Mouse (Mus musculus) layer of hippocampus, adult 11-12 months (tissue): Measurements from ENCODE around the gene Srgap3.
"Not testable (repeated sequence)": the region's sequence is repeated elsewhere in the genome, so short reads cannot be mapped to it uniquely, and the experiment has no call there.

Source experiments
- DNase-seq: peaks from one replicate; pipeline ENCODE4 v3.0.0; 2022; ENCODE audit warnings: low spot score

Gene Srgap3

DNA sequence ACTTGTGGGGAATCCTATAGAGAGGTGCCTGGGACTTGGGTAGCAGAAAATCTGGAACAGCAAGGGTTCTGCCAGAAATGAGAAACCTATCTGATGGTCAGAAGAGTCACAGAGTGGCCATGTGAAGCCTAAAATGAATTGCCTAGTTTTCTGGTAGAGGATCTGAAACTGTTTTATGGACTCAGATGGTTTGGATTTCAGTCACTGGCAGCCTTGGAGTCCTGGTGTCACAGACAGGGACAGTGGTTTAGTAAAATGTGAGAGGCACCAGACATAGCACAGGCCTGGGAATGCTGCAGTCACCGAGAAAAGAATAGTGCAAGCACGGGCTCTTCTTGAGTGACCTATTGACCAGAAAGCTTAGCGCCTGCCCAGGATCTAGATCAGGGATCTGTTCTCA lies 207.4 kb downstream of the Srgap3 start:
- no peak for DNase-seq

DNA sequence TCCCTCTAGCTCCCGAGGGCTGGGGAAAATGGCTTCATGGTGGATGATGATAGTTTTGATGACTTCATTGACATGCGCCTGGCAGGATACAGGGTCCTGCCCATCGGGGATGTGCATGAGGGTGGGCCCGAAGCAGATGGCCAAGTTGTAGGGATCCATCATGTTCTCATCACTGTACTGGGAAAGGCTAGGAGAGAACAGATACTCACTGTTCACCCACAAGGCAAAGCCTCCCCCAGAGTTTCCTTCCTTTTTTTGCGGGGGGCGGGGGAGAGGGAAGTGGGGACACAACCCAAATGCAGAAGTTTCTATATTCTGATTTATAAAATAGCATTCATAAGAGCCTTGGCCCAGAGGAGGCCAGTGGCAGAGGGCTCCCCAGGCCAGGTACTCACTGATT lies 208.1 kb downstream of the Srgap3 start:
- DNase-seq, result peak; percentile 57

DNA sequence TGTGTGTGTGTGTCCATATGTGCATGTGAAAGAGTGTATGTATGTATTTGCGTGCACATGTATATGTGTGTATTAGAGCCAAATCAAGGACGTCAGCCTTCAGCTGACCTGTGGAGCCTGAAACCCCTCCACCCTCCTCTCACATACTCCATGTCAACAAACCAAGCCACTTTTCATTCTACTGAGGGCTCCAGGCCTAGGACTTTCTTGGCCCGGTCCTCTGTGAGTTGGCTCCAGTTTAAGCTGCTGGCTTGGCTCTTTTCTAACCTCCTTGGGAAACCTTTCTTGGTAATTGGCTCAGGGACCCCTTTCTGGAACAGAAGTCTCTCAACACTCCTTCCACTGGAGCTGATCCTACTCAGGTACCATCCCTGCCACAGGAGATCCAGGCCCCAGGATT lies 210.6 kb downstream of the Srgap3 start:
- peak; percentile 33 for DNase-seq

DNA sequence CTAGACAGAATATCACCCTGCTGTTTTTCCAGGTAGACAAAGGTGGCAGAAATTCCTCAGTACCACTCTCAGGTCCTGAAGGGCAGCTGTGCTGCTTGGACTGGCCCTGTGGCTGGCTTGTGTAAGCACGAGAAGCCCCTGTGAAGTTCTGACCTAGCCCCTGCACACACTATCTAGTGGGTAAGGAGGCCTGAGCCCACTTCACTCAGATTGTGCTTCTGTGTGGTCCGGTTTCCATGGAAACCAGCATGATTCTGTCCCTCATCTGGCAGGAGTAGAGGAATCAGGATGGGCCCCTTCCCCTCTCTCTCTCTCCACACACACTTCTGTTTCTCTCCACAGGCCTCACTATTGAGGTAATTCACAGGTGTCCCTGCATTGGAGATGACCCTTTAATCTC lies 212.0 kb downstream of the Srgap3 start:
- DNase-seq, result no peak

DNA sequence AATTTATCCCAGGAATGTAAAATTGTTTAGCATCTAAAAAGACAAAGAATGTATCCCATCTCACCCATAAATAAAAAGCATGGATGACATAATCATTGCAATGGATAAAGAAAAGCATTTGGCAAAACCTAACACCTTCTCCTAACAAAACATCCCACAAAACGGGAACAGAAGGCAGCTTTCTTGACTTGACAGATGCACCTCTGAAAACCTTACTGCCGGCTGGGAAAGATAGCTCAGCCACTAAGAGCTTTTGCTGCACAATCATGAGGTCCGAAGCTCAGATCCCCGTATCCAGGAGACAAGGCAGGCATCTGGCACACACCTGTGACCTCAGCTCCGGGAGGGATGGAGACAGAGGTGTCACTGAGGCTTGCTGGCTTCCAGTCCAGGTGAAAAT lies 213.1 kb downstream of the Srgap3 start:
- DNase-seq, result no peak

DNA sequence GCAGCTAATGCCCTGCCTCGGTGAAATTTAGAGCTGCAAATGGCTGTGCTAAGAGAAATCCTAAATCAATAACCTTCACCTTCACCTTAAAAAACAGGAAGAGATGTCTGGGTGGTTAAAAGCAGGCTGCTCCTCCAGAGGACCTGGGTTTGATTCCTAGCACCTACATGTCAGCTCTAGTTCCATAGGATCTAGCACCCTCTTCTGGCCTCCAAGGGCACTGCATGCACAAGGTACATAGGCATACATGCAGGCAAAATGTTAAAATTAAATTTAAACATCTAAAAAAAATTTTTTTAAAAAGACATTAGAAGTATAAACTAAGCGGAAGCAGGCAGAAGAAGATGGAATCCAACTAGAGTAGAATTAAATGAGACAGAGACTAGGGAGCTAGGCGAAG lies 214.6 kb downstream of the Srgap3 start:
- DNase-seq, result no peak

DNA sequence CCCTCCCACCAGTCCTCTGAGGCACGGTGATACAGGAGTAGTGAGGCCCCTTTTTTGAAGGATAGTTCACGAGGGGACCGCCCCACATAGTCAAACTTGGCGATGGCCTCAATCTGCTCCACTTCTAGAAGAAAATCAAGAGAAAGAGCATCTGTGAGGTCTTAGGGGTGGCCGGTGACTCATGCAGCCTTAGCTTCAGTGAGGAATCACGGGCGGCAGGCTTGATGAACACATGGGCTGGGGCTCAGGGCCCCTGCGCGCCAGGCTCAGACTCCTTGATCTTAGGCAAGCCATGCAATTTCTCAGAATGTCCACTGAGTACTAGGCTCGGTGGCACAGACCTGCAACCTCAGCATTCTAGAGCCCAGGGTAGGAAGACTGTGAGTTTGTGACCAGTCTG lies 215.7 kb downstream of the Srgap3 start:
- no peak for DNase-seq

DNA sequence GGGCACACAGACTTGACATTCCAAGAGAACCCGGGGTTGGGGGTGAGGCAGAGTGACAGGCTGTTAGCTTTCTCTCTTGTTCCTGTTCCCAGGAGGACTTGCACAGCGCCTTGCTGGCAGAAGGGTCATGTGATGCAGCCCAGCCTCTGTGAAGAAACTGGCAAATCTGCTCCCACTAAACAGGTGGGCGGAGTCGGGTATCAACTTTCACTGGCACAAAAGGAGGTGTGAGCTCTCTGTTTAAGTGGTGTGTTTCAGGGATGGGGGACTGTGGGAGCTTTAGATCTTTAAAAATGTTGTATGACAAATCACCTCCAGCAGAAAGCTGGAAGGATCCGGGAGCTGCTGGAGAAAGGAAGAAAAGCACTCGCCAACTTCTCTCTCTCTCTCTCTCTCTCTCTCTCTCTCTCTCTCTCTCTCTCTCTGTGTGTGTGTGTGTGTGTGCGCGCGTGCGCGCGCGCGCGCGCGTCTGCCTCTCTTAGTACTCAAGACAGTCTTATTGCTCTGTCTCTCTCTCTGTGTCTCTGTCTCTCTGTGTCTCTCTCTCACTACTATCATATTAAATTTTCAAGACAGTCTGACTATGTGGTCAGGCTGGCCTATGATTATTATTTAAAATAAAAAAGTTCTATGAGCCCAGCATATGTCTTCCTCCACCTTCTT lies 218.2 kb downstream of the Srgap3 start:
- DNase-seq, result peak; percentile 75

DNA sequence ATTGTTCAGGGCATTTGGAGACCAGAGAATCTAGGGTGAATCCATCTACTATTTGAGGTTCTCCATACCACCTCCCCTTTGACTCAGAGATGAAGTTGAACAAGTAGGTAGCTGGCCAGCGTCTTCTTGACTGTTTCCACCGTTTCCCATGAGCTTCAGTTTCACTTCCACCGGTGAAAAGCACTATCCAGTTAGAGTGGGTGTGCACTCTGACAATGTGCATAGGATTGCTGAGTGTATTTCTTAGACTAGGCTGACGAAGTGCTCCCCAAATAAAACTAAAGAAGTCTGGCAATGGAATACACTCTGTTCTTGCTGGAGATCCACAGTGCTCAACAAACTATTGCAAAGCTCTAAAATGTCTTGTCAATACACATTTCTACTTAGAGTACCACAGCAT lies 221.6 kb downstream of the Srgap3 start:
- no peak for DNase-seq

DNA sequence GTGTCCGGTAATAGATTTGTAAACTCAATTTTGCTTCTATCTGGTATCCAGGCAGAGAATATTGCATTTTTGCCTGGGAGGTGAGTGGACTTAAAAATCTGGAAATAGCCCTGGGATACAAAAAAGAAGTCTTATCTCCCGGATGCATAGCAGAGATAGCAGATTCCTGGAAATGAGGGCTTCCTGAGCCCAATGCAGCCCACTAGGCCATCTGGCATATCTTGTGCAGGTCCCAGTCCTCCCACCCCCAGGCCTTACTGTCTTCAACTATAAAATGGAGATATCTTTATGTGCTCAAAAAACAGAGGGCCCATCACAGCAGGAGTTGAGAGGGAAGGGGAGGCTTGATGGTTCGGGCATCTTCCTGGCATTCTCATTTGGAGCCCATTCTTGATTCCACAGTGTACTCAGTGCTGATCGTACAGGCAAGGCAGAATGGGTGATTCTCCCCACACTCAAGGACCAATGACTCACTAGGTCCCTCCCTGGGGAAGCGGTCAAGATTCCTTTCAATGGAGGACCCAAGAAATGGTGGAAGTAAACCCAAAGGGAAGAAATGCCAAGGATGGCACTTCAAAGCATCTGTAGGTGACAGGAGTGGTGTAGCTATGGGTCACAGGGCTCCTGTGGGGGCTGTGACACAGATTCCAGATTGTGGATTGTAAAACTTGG lies 226.5 kb downstream of the Srgap3 start:
- no peak for DNase-seq

DNA sequence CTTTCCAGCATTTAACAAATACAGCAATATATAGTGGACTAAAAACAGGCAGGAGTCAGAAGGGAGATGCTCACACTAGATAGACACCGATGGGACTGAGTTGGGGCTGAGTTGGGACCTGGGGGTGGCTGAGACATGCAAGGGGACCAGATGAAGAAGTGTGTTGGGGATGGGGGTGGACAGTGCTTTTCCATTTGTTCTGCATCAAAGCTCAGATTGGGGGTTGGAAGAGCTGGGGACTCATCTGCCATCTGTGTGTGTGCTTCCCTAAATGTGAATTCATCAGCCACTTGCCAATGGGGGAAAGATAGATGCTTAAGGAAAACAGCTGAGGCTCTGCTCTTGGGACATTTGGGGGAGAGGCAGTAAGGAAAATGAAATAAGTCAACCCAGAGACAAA lies 227.1 kb downstream of the Srgap3 start:
- peak; percentile 66 for DNase-seq

DNA sequence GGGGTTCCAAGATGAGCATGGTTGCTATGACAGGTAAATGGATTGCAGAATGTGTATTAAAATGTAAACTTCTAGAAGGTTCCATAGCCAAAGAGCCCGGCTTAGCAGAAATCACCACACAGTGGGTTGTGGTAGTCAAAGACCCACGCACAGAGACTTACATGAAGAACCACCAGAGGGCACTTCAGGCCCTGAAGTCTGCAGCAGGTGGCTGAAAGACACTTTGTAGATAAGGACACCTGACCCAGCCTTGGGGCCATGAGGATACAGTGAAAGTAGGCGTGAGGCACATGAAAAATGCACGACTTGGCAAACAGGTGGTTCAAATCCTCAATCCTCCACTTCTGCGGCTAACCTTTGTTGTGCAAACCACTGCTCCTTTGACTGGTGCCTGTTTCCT lies 229.9 kb downstream of the Srgap3 start:
- DNase-seq, result no peak

DNA sequence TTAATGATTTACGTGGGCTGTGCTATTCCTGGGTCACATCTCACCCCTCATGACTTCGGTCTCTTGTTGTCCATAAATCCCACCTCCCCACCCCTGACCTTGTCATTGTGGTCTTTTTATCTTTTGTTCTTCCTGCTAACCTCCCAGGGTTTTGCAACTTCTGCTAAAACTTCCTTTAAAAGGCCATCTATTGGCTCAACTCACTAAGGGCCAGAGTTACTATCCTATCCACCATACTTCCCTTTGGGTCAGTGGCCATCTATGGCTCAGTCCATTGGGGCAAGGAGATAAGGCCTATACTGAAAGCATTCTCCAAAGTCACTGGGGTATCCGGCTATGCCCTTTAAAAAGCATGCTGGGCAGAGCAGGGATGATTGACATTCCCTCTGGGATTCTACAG lies 233.1 kb downstream of the Srgap3 start:
- DNase-seq, result no peak

DNA sequence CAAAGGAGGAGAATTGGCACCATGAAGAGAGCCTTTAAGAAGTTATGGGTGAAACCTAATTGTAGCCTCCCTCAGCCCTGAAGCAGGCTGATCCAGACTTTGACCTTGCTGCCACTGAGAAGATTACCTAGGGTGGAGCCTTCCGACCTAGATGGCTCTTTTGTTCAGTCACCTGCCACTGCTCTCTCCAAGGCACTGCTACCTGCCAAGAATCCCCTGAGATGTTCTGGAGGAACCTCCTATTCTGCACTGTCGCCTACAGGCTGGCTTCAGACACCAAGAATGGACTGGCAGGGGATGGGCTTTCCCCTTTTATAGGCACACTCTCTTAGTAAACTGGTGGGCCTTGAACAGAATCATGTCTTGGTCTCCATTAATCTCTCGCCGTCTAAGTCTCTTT lies 244.8 kb downstream of the Srgap3 start:
- not testable (repeated sequence) for DNase-seq

DNA sequence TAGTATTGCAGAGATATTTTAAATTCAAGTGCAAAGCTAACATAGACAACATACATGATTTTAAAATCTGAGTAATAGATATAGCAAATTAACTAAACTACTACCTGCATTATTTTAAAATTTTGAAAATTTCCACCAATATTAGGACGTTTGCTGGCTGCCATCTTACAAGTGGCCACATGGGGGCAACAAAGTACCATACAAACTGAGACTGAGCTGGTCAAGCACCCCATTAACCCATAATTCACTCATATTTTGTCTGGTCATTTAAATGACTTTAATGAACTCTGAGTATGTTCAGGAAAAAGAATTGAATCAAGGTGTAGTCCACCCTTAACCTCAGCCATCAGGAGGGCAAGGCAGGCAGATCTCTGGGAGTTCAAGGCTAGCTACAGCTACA lies 246.7 kb downstream of the Srgap3 start:
- peak; percentile 63 for DNase-seq

DNA sequence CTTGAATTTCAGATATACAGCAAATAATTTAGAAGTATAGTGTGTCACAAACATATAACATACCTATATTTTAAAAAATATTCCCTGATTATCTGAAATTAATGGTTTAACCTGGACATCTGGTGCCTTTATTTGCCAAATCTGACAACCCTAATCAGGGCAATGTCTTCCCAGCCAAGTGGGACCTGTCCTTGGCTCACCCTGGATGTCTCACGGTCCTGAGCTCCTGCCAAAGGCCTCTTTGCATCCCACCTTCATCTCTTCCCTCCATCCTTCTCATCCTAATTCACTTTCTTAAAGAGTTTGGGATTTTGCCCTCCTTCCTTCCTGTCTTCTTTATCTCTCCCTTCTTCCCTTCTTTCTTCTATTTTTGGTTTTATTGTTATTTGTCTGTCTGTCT lies 248.0 kb downstream of the Srgap3 start:
- no peak for DNase-seq

DNA sequence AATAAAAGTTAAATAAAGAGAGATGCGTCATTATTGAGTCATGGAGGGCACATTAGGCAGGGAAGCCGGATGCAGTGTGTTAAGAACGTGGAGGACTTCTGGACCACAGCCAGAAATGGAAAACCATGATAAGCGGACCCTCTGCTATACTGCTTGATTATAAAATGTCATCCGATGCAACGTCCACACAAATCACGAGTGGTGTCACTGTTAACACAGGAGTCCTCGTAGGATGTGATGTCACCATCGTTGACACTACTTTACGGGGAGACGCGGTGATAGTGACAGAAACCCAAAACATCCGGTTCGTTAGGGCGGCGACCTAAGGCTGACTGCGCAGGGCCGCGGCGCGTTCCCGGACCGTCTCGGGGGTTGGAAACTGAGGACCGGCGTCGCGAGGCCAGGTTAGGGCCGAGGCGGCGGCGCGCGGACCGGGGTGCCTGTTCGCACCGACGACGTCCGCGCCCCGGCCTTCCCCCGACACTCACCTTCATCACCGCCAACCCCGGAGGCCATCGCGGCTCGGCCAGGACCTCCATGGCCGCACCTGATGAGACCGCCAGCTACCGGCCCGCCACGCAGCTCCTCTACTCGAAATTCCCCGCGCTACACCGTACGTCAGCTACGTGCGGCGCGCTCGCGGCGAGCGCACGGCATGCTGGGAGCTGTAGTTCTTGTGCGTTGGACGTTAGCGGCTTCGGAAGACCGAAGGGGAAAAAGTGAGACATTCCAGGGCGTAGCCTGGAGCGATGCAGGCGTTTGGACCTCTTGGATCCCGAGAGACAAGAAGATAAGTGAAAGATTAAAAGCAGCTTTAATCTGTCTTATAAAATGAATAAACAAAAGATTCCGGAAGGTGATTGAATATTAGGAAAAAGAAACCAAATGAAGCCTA lies 250.8 kb downstream of the Srgap3 start, which contains the start of gene Rad18:
Gene Rad18 (minus strand): TSS at position 631 of the 895 bp plus-strand sequence.
- DNase-seq, result peak; percentile 83

DNA sequence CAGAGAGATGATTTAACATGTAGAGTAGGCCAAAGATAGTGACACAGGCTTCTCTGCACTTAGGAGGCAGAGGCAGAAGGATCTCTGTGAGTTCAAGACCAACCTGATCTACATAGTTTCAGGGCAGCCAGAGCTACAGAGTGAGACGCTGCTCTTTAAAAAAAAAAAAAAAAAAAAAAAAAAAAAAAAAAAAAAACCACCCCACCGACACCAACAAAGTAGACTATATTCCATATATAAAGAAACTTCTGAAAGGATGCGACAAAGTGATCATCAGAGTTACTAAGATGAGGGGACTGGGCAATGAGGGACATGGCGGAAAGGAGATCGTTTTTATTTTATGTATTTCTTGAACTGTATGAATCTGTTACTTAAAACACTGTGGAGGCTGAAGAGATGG lies 252.6 kb downstream of the Srgap3 start:
- DNase-seq, result no peak

DNA sequence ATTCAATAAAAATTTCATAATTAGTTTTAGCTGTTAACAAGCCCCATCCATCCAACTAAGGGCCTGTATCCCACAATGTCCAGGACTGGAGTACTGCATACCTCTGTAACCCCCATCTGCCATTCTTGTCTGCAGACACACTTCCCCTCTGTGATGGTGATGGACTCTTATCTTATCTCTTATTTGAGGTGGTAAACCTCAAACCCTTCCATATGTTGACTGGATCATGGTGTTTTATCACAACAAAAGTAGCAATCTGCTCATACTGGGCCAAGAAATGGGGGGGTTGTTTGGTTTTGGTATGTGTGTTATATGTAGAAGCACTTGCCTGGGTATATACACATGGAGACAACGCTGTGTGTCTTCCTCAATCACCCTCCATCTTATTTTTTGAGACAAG lies 255.5 kb downstream of the Srgap3 start:
- no peak for DNase-seq

DNA sequence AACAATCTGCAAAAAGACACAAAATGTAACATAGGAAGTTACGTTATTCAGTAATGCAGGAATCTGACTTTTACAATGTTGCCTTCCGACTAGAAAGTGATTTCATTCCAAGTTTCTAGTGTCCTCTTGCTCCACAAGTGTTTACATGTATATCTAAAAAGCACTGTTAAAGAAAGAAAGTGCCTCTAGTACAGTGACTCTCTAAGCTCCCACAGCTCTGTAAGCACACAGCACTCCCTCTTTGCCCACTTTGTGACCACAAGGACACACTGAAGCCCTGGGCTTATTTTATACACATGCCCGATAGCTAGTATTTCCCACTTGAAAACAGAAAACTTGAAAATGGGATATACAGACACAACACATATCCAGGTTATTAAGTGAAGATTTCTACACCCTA lies 259.0 kb downstream of the Srgap3 start:
- DNase-seq, result no peak

DNA sequence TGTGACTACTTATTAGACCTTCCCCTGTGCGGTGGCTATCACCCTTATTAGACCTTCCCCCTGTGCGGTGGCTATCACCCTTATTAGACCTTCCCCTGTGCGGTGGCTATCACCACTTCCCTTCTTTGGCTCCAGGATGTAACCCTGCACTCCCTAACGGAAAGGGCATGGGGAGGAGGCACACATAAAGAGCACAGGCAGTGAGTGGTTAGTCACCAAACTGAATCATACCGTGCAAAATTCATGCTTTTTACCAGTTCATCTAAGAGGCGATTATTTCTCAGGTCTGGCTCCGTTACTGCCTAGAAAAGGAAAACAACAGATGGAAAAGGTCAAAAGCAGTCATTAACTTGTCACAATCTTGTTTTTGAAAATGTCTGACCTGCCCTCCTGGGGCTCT lies 260.6 kb downstream of the Srgap3 start:
- no peak for DNase-seq

DNA sequence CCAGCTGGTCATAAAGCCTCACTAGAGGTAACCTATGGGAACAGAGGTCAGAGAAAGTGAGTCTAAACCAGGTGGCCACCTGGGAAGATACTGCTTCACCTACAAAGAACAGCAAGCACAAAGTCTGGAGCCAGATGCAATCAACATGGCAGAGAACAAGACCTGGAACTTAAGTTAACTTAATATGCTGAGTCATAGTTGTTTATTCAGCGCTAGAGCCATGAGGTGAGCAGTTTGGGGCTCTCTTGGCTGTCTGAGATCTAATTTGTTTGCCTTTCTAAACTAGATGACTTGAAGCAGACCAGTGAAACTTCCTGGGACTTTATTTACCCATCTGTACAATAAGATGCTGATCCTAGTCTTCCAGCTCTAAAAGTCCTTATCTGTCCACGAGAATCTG lies 263.0 kb downstream of the Srgap3 start:
- no peak for DNase-seq
